ENCODE assay signal across 10 mouse cellular contexts in genomic region chr2:166000769-166001168, GRCm38 (mm10). TPM values are rescaled to one million over a fixed set of nuclear protein-coding genes. Genes with fewer than 3 reads are reported as not detected.
DNase-seq lines count a peak whose midpoint lies in the region; ATAC-seq and TF ChIP-seq lines count a peak whose summit lies in the region.
"Had no signal": no experiment of that assay in that cellular context is flagged by ENCODE, and none has a peak within 500 bp of the region (broad histone marks: within the 10 kb centered on the region; RNA-seq: fewer than 3 reads in every experiment).

No protein-coding gene starts in this region.

- no peak for DNase-seq in gastrocnemius, adult 2 months
- DNase-seq in gastrocnemius, postnatal 25 days = no peak
- peak; percentile 57 for DNase-seq in midbrain, embryonic 10.5 days (ENCODE audit: low spot score)
- DNase-seq in midbrain, postnatal 0 days (ENCODE audit: low spot score) = no peak
- no peak for DNase-seq in urinary bladder, postnatal 25 days (ENCODE audit: low spot score)
- no peak for DNase-seq in layer of hippocampus, adult 8-10 months (ENCODE audit: low spot score in 2 of 2)
- DNase-seq: adrenal gland, postnatal 25 days; layer of hippocampus, postnatal 36 days had no signal

- H3K27me3 ChIP-seq in midbrain, embryonic 10.5 days (ENCODE audit: low read depth, poor library complexity, severe bottlenecking) = no peaks in the 10 kb centered on the region
- no peaks in the 10 kb centered on the region for H3K27me3 ChIP-seq in midbrain, postnatal 0 days (ENCODE audit: insufficient read depth, low read length)
- no peaks in the 10 kb centered on the region for H3K27me3 ChIP-seq in hindbrain, embryonic 13.5 days
- no peaks in the 10 kb centered on the region for H3K27me3 ChIP-seq in stomach, embryonic 15.5 days (replicated peaks)

- H3K4me1 ChIP-seq in midbrain, embryonic 10.5 days = peaks cover 46% of the 10 kb centered on the region
- 0 out of 2 replicates have a peak, but pooled peaks cover 3% of the 10 kb centered on the region for H3K4me1 ChIP-seq in midbrain, postnatal 0 days (ENCODE audit: insufficient read depth, low read length)
- H3K4me1 ChIP-seq in hindbrain, embryonic 13.5 days (replicated peaks) = peaks cover 36% of the 10 kb centered on the region
- H3K4me1 ChIP-seq in stomach, embryonic 15.5 days = peaks cover 25% of the 10 kb centered on the region

- ATAC-seq in midbrain, postnatal 0 days (ENCODE audit: low FRiP score) = no peak
- no peak for ATAC-seq in hindbrain, embryonic 13.5 days (ENCODE audit: low FRiP score)
- ATAC-seq in stomach, embryonic 15.5 days (ENCODE audit: insufficient read depth, low FRiP score, low read depth) = no peak

- H3K9me3 ChIP-seq in midbrain, embryonic 10.5 days (replicated peaks) = no peaks in the 10 kb centered on the region
- H3K9me3 ChIP-seq in midbrain, postnatal 0 days (ENCODE audit: low read length) = no peaks in the 10 kb centered on the region
- H3K9me3 ChIP-seq in hindbrain, embryonic 13.5 days = no peaks in the 10 kb centered on the region
- no peaks in the 10 kb centered on the region for H3K9me3 ChIP-seq in stomach, embryonic 15.5 days

- H3K36me3 ChIP-seq in midbrain, embryonic 10.5 days = no peaks in the 10 kb centered on the region
- H3K36me3 ChIP-seq in midbrain, postnatal 0 days (ENCODE audit: insufficient read depth, low read length) = no peaks in the 10 kb centered on the region
- no peaks in the 10 kb centered on the region for H3K36me3 ChIP-seq in hindbrain, embryonic 13.5 days
- no peaks in the 10 kb centered on the region for H3K36me3 ChIP-seq in stomach, embryonic 15.5 days

- H3K27ac ChIP-seq in gastrocnemius, adult 2 months = peak overlapping the region; percentile 70
- peak overlapping the region; percentile 88 for H3K27ac ChIP-seq in midbrain, embryonic 10.5 days (replicated peaks)
- H3K27ac ChIP-seq in midbrain, postnatal 0 days (ENCODE audit: low read depth, low read length) = no peak overlapping the region
- peak overlapping the region; percentile 74 for H3K27ac ChIP-seq in hindbrain, embryonic 13.5 days
- H3K27ac ChIP-seq in stomach, embryonic 15.5 days = peak overlapping the region; percentile 57; the same call in 1 of the 2 replicates

- H3K9ac ChIP-seq in midbrain, postnatal 0 days (replicated peaks; ENCODE audit: low read length, poor library complexity, severe bottlenecking) = no peak overlapping the region
- H3K9ac ChIP-seq in hindbrain, embryonic 13.5 days = 0 out of 2 replicates have a peak overlapping the region, but pooled peaks have one; percentile 13
- H3K9ac ChIP-seq in stomach, embryonic 15.5 days = no peak overlapping the region

- TF ChIP-seq CTCF in gastrocnemius, adult 2 months (IDR thresholded peaks at IDR 0.05) = no peak
- no peak for TF ChIP-seq CTCF in midbrain, postnatal 0 days (IDR thresholded peaks at IDR 0.05)

- H3K4me3 ChIP-seq in gastrocnemius, adult 2 months = 0 out of 2 replicates have a peak overlapping the region, but pooled peaks have one; percentile 15
- peak overlapping the region; percentile 36 for H3K4me3 ChIP-seq in midbrain, embryonic 10.5 days
- H3K4me3 ChIP-seq in midbrain, postnatal 0 days (ENCODE audit: low read depth, low read length) = no peak overlapping the region
- no peak overlapping the region for H3K4me3 ChIP-seq in hindbrain, embryonic 13.5 days
- no peak overlapping the region for H3K4me3 ChIP-seq in stomach, embryonic 15.5 days (replicated peaks)

- H3K4me2 ChIP-seq in midbrain, postnatal 0 days (ENCODE audit: low read depth, low read length, poor library complexity, severe bottlenecking) = no peak overlapping the region
- 0 out of 2 replicates have a peak overlapping the region, but pooled peaks have one; percentile 26 for H3K4me2 ChIP-seq in hindbrain, embryonic 13.5 days
- no peak overlapping the region for H3K4me2 ChIP-seq in stomach, embryonic 15.5 days

- 3% methylated on average over 5 of the region's 5 CpGs for WGBS in midbrain, embryonic 10.5 days
- 8% methylated on average over 5 of the region's 5 CpGs for WGBS in midbrain, postnatal 0 days
- 9% methylated on average over 5 of the region's 5 CpGs for WGBS in hindbrain, embryonic 13.5 days
- 36% methylated on average over 5 of the region's 5 CpGs for WGBS in stomach, embryonic 15.5 days

- intact Hi-C loops in gastrocnemius, adult 2 months (cut with DNase I) = loop anchor here (5.0 kb wide), 1 partner anchor 37 kb away; no protein-coding TSS in a partner anchor

RNA-seq across cellular contexts. Expression of gene Ncoa3, which starts 8.3 kb away (rescaled TPM):
- 10 to 100 TPM; 21.0 to 24.8 TPM for total RNA-seq in gastrocnemius, adult 2 months (2021)
- total RNA-seq in gastrocnemius, postnatal 25 days (2021) = 10 to 100 TPM; 11.3 to 13.5 TPM
- polyA plus RNA-seq in midbrain, embryonic 10.5 days (2016; fragmentation: Nextera tagmentation; extraction: Ambion mirVana) = 15.2 and 15.9 TPM in 2 replicates
- total RNA-seq in midbrain, postnatal 0 days (2014; rRNA removed) = 40.8 and 40.9 TPM in 2 replicates
- 12.6 and 14.9 TPM in 2 replicates for polyA plus RNA-seq in midbrain, postnatal 0 days (2015; fragmentation: Nextera tagmentation; extraction: Ambion mirVana)
- 12.0 and 13.1 TPM in 2 replicates for polyA plus RNA-seq in hindbrain, embryonic 13.5 days (2015; fragmentation: Nextera tagmentation; extraction: Ambion mirVana)
- 12.9 and 14.1 TPM in 2 replicates for polyA plus RNA-seq in stomach, embryonic 15.5 days (2015; fragmentation: Nextera tagmentation; extraction: Ambion mirVana)
- total RNA-seq in layer of hippocampus, adult 8-10 months (2022) = 10 to 100 TPM; 33.9 to 41.1 (median 36.3) TPM

Comparison
In these comparisons a context has a peak if more than half of its experiments do, and no peak if none do; other contexts are left out.
1. H3K4me3 ChIP-seq: peak in gastrocnemius, adult 2 months (single experiment) and midbrain, embryonic 10.5 days (single experiment); none in midbrain, postnatal 0 days (single experiment), hindbrain, embryonic 13.5 days (single experiment) and stomach, embryonic 15.5 days (single experiment).